Mouse (Mus musculus): ENCODE measurements around the gene 4933424G06Rik. TPM values are rescaled to one million over a fixed set of nuclear protein-coding genes. Genes with fewer than 3 reads are reported as not detected.

The 4933424G06Rik gene
- polyA plus RNA-seq, 1 experiment from 2014 or later, result 0.43 TPM

Small RNA genes lying within 50 kb of the gene (microRNA-seq; reads per million reads assigned to microRNA genes)
- gene Gm24133, result not detected

Other genes with a start within 250 kb of the 4933424G06Rik start
- gene Cnnm4, start 238.5 kb upstream of the 4933424G06Rik start, polyA plus RNA-seq (2015; fragmentation: Nextera tagmentation; extraction: Ambion mirVana), result 8.9 and 9.7 TPM in 2 replicates
- gene Cnnm3, start 198.3 kb upstream of the 4933424G06Rik start, polyA plus RNA-seq (2015; fragmentation: Nextera tagmentation; extraction: Ambion mirVana), result 4.2 and 5.1 TPM in 2 replicates
- gene Ankrd23, start 173.3 kb upstream of the 4933424G06Rik start, polyA plus RNA-seq (2015; fragmentation: Nextera tagmentation; extraction: Ambion mirVana), result 16.3 and 19.5 TPM in 2 replicates
- 0.43 TPM in 1 of 2 replicates, not detected in the other for gene Gm42417, start 170.7 kb upstream of the 4933424G06Rik start, polyA plus RNA-seq (2015; fragmentation: Nextera tagmentation; extraction: Ambion mirVana)
- gene Ankrd39, start 162.7 kb upstream of the 4933424G06Rik start, polyA plus RNA-seq (2015; fragmentation: Nextera tagmentation; extraction: Ambion mirVana), result 22.4 TPM in 2 replicates
- gene Sema4c, start 151.8 kb upstream of the 4933424G06Rik start, polyA plus RNA-seq (2015; fragmentation: Nextera tagmentation; extraction: Ambion mirVana), result 28.3 and 31.8 TPM in 2 replicates
- gene Fam178b, start 27.0 kb upstream of the 4933424G06Rik start, polyA plus RNA-seq (2015; fragmentation: Nextera tagmentation; extraction: Ambion mirVana), result 0.27 and 0.32 TPM in 2 replicates
- 619 and 648 TPM in 2 replicates for gene Cox5b, start 18.7 kb upstream of the 4933424G06Rik start, polyA plus RNA-seq (2015; fragmentation: Nextera tagmentation; extraction: Ambion mirVana)
- gene Actr1b, start 4.3 kb downstream of the 4933424G06Rik start, polyA plus RNA-seq (2015; fragmentation: Nextera tagmentation; extraction: Ambion mirVana), result 101 and 107 TPM in 2 replicates
- 0.43 and 1.2 TPM in 2 replicates for gene Zap70, start 51.6 kb downstream of the 4933424G06Rik start, polyA plus RNA-seq (2015; fragmentation: Nextera tagmentation; extraction: Ambion mirVana)
- 11.6 and 11.7 TPM in 2 replicates for gene Tmem131, start 233.5 kb downstream of the 4933424G06Rik start, polyA plus RNA-seq (2015; fragmentation: Nextera tagmentation; extraction: Ambion mirVana)

Measured in hindbrain, embryonic 13.5 days (tissue).